Mouse (Mus musculus) hindbrain, embryonic 14.5 days (tissue): ENCODE results near the gene F2r. TPM values are rescaled to one million over a fixed set of nuclear protein-coding genes. Genes with fewer than 3 reads are reported as not detected.

Experiments
- ATAC-seq: fragments of 200-750 bp; cut with Nextera tagmentation; 2 replicates; pipeline ENCODE4 v1.8.0; 2017; ENCODE audit warnings: moderate number of reproducible peaks, mild to moderate bottlenecking, moderate TSS enrichment, moderate library complexity; ENCODE audit not compliant: low FRiP score
- DNase-seq: peaks from one replicate; pipeline ENCODE4 v3.0.0-alpha.2; 2015; ENCODE audit warnings: low spot score
- H3K27ac ChIP-seq: fragments of 300-500 bp; sonication (generic); 2 replicates; pipeline ENCODE4 v1.5.1; 2014; ENCODE audit warnings: mild to moderate bottlenecking, moderate library complexity
- H3K27me3 ChIP-seq: fragments of 300-500 bp; sonication (generic); 2 replicates; pipeline ENCODE4 v1.6.1; 2014; ENCODE audit warnings: mild to moderate bottlenecking, low read length, mixed read lengths; ENCODE audit not compliant: control insufficient read depth, insufficient read depth
- H3K36me3 ChIP-seq: fragments of 300-500 bp; sonication (generic); replicated peaks from 2 replicates; pipeline ENCODE4 v1.6.1; 2014; ENCODE audit not compliant: control insufficient read depth, insufficient read depth
- H3K4me1 ChIP-seq: fragments of 300-500 bp; sonication (generic); replicated peaks from 2 replicates; pipeline ENCODE4 v1.6.1; 2014; ENCODE audit warnings: antibody characterized with exemption, low read length, mixed read lengths; ENCODE audit not compliant: control insufficient read depth, insufficient read depth
- H3K4me2 ChIP-seq: fragments of 300-500 bp; sonication (generic); replicated peaks from 2 replicates; pipeline ENCODE4 v1.6.1; 2014; ENCODE audit warnings: mild to moderate bottlenecking, moderate library complexity
- H3K4me3 ChIP-seq: fragments of 300-500 bp; sonication (generic); replicated peaks from 2 replicates; pipeline ENCODE4 v1.5.1; 2014; ENCODE audit warnings: mild to moderate bottlenecking, low read length
- H3K9ac ChIP-seq: fragments of 300-500 bp; sonication (generic); 2 replicates; pipeline ENCODE4 v1.6.1; 2014
- H3K9me3 ChIP-seq: fragments of 300-500 bp; sonication (generic); 2 replicates; pipeline ENCODE4 v1.6.1; 2016; ENCODE audit warnings: low read length; ENCODE audit not compliant: control insufficient read depth
- WGBS: fragments of 180-500 bp; shearing (Covaris S2); extraction: QIAGEN DNeasy Blood & Tissue Kit; methylation state at CpG from one replicate; pipeline ENCODE4 v1.1.7; 2014; 5-methylcytosine and 5-hydroxymethylcytosine counted together
- polyA plus RNA-seq: library from polyadenylated mRNA; unstranded; fragments of >200 nt; fragmentation: Nextera tagmentation; extraction: Ambion mirVana; gene quantifications from 2 replicates; pipeline ENCODE4 v1.2.1, GENCODE M21; 2014

Gene F2r
- 69.4 and 70.2 TPM in 2 replicates for polyA plus RNA-seq

- Histone ChIP-seq H3K27ac (peak within 1 kb of the TSS; percentile 26; the same call in 1 of the 2 replicates), H3K9ac (peak within 1 kb of the TSS; percentile 81), H3K4me1 (peaks cover 25% of the 10 kb centered on the region; the same call in 1 of the 2 replicates), H3K4me3 (peak within 1 kb of the TSS; percentile 65), H3K4me2 (peak within 1 kb of the TSS; percentile 59), H3K27me3 (no peaks in the 10 kb centered on the region), H3K9me3 (no peaks in the 10 kb centered on the region), H3K36me3 (no peaks in the 10 kb centered on the region)
- WGBS = 0% methylated on average over 40 of the region's 42 CpGs
- DNase-seq (peak; percentile 83), ATAC-seq (peak; percentile 93)
Measured at GRCm38 (mm10) chr13:95618309-95618712, at the start of gene F2r. TSS of gene F2r (minus strand) at chr13:95618487.

GRCm38 (mm10) chr13:95667260-95667659 is 49.0 kb upstream of the F2r start:
- H3K36me3 ChIP-seq = peaks cover 6% of the 10 kb centered on the region; the same call in 1 of the 2 replicates
- H3K27me3 ChIP-seq = no peaks in the 10 kb centered on the region
- no peak overlapping the region for H3K9ac ChIP-seq
- ATAC-seq (no peak), DNase-seq (peak; percentile 66)
- H3K4me2 ChIP-seq = no peak overlapping the region
- no peaks in the 10 kb centered on the region for H3K4me1 ChIP-seq
- H3K9me3 ChIP-seq = no peaks in the 10 kb centered on the region
- 15% methylated on average over 7 of the region's 7 CpGs for WGBS
- H3K4me3 ChIP-seq = no peak overlapping the region
- no peak overlapping the region for H3K27ac ChIP-seq

GRCm38 (mm10) chr13:95665644-95666356 is 47.5 kb upstream of the F2r start:
- ATAC-seq = no peak
- no peaks in the 10 kb centered on the region for H3K4me1 ChIP-seq
- H3K9ac ChIP-seq = no peak overlapping the region
- DNase-seq = no peak
- WGBS = 76% methylated on average over 13 of the region's 13 CpGs
- H3K4me2 ChIP-seq = no peak overlapping the region
- H3K36me3 ChIP-seq = peaks cover 6% of the 10 kb centered on the region; the same call in 1 of the 2 replicates
- H3K4me3 ChIP-seq = no peak overlapping the region
- H3K27ac ChIP-seq = no peak overlapping the region
- no peaks in the 10 kb centered on the region for H3K27me3 ChIP-seq
- H3K9me3 ChIP-seq = no peaks in the 10 kb centered on the region

- Histone ChIP-seq H3K9me3 (no peaks in the 10 kb centered on the region), H3K4me2 (no peak overlapping the region), H3K4me1 (no peaks in the 10 kb centered on the region), H3K36me3 (0 out of 2 replicates have a peak, but pooled peaks cover 6% of the 10 kb centered on the region), H3K27ac (no peak overlapping the region), H3K4me3 (no peak overlapping the region), H3K9ac (no peak overlapping the region), H3K27me3 (no peaks in the 10 kb centered on the region)
- DNase-seq (no peak), ATAC-seq (no peak)
- 96% methylated on average over 4 of the region's 4 CpGs for WGBS
Measured at GRCm38 (mm10) chr13:95663834-95664233, 45.5 kb upstream of the F2r start.

GRCm38 (mm10) chr13:95659432-95659831 is 41.1 kb upstream of the F2r start:
- H3K27me3 ChIP-seq = no peaks in the 10 kb centered on the region
- no peak overlapping the region for H3K4me2 ChIP-seq
- no peak overlapping the region for H3K4me3 ChIP-seq
- H3K27ac ChIP-seq = no peak overlapping the region
- H3K4me1 ChIP-seq = no peaks in the 10 kb centered on the region
- DNase-seq (no peak), ATAC-seq (no peak)
- H3K36me3 ChIP-seq = 0 out of 2 replicates have a peak, but pooled peaks cover 6% of the 10 kb centered on the region
- no peaks in the 10 kb centered on the region for H3K9me3 ChIP-seq
- H3K9ac ChIP-seq = no peak overlapping the region
- 80% methylated on average over 7 of the region's 7 CpGs for WGBS

DNA sequence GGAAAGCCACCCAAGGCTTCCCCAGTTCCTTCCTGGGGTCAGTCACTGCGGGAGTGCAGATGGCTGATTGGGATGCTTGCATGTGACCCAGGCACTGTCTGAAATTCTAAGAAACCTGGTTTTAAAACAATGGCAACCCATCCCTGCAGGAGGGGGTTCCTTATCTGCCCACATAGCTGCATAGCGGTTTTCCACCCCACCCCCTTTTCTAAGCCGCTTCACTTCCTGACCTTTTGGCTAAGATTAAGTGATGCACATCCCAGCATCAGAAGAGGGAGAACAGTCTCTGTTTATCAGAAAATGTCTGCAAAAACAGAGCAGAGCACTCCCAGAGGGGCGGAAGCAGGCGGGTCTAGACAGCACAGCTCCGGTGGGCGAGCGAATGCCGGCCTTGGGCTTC is 38.9 kb upstream of the F2r start:
- no peaks in the 10 kb centered on the region for H3K9me3 ChIP-seq
- no peak overlapping the region for H3K27ac ChIP-seq
- WGBS = 65% methylated on average over 9 of the region's 9 CpGs
- no peaks in the 10 kb centered on the region for H3K36me3 ChIP-seq
- H3K4me1 ChIP-seq = no peaks in the 10 kb centered on the region
- no peaks in the 10 kb centered on the region for H3K27me3 ChIP-seq
- ATAC-seq = no peak
- no peak overlapping the region for H3K4me2 ChIP-seq
- H3K9ac ChIP-seq = no peak overlapping the region
- H3K4me3 ChIP-seq = no peak overlapping the region
- DNase-seq = no peak

GRCm38 (mm10) chr13:95655284-95655683 is 37.0 kb upstream of the F2r start:
- Histone ChIP-seq H3K4me3 (no peak overlapping the region), H3K9me3 (no peaks in the 10 kb centered on the region), H3K27me3 (no peaks in the 10 kb centered on the region), H3K4me2 (no peak overlapping the region), H3K27ac (peak overlapping the region; percentile 59), H3K9ac (0 out of 2 replicates have a peak overlapping the region, but pooled peaks have one; percentile 10), H3K36me3 (no peaks in the 10 kb centered on the region), H3K4me1 (no peaks in the 10 kb centered on the region)
- DNase-seq = peak; percentile 32
- WGBS = 36% methylated on average over 9 of the region's 9 CpGs
- ATAC-seq = no peak

DNA sequence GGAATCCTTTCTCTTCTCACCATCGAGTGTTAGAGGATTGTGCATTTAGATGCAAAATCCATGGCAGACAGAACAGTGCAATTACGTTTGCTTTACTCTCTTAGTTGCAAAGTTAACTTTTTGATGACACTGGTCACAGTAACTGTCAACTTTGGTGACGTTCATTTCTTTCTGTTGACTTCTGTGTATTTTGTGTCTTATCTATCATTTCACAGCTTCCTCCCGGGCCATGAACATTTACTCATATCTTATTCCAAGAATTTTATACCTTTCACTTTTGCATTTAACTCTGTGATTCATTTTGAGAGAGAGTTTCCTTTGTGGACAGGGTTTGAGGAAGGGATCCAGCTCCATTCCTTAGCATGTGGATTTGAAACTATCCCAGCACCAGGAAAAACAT is 35.4 kb upstream of the F2r start:
- H3K4me3 ChIP-seq = no peak overlapping the region
- no peak overlapping the region for H3K27ac ChIP-seq
- DNase-seq (no peak), ATAC-seq (no peak)
- H3K9me3 ChIP-seq = no peaks in the 10 kb centered on the region
- H3K4me2 ChIP-seq = no peak overlapping the region
- no peaks in the 10 kb centered on the region for H3K36me3 ChIP-seq
- no peaks in the 10 kb centered on the region for H3K4me1 ChIP-seq
- no peaks in the 10 kb centered on the region for H3K27me3 ChIP-seq
- H3K9ac ChIP-seq = no peak overlapping the region
- 86% methylated on average over 4 of the region's 4 CpGs for WGBS

DNA sequence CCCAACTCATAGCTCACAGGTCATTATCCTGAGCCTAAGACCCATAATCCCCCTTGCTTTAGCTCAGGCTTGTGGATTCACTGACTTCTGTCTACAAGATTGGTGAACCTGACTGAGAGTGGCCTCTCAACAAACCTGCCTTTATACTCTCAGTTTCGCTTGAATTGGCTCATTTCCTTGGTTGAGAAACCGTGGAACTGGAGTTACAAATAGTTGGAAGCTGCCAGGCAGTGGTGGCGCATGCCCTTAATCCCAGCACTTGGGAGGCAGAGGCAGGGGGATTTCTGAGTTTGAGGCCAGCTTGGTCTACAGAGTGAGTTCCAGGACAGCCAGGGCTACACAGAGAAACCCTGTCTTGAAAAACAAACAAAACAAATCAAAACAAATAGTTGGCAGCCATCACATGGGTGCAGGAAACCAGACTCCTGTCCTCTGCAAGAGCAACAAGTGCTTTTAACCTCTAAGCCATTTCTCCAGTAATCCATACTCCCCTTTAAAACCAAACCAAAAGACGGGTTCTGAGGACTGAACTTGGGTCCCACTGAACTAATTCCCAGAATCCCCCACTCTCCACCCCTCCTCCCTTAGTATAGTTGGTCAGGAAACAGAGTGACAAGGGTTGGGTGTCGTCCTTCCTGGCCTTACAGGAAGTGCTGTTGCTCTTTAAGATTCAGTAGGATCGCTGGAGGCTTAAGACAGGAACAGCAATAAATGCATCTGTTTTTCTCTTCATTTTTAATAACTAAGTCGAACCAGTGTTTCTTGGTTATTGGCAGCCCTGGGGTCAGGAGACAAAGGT is 33.8 kb upstream of the F2r start:
- Histone ChIP-seq H3K9me3 (no peaks in the 10 kb centered on the region), H3K27me3 (no peaks in the 10 kb centered on the region), H3K27ac (no peak overlapping the region), H3K36me3 (no peaks in the 10 kb centered on the region), H3K4me1 (no peaks in the 10 kb centered on the region), H3K4me2 (no peak overlapping the region), H3K4me3 (no peak overlapping the region), H3K9ac (no peak overlapping the region)
- no peak for DNase-seq
- ATAC-seq = no peak
- 85% methylated on average over 7 of the region's 7 CpGs for WGBS
